Mouse (Mus musculus): ENCODE measurements around the gene Exosc5.

Gene Exosc5

DNA sequence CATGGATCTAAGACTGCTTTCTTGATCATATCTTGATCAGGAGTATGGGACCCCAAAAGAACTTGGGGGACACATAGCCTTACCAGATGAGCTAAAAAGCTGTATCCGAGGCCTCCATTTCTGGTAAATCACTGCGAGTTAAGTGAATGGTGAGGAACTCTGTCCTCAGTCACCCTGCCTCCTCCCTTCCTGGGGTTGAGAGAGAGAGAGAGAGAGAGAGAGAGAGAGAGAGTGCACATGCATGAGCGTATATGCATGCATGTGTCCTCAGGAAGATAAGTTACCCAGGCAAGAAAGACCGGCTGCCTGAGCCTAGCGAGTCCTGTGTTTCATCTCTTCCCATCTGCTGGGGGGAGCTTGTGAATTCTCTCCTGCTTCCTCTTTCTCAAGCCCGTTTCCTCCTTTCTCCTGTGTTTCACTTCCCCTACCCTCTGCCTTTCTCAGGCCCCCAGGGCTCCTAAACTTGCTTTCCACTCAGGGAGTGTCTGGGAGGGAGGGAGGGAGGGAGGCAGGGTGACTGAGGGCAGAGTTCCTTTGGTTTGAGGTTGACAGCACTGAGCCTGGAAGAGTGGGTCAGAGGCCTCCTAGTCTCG lies 47.7 kb downstream of the Exosc5 start:
- no peak for DNase-seq (ENCODE audit: low spot score)

DNA sequence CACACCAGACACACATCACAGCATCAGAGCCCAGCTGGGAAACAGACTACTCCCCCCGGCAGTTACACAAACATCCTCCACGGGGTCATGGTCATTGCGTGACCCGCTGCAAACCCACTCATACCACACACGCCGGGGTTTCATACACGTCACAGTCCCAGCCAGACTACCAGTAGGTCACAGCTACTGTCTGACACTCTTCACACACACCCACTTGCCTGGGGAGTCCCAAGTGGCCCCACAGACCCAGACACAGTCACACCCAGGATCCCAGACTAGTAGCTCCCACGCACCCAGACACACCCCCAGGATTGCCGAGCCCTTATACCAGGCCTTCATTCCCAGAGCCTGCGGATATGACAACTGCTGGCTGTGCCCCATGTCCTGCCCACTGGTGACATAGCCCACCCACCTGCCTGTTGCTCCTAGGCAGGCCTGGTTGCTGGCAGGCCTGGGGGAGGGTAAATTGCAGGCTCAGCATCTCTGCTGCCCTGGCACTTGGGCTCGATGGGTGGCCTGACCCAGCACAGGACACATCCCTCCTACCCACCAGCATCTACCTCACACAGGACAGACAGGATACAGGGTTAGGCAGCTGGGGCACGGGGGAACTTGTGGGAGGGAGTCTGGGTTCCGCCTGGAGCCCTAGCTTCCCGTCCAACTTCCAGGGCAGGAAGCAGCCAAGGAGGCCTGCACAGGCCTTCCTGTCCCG lies 48.8 kb downstream of the Exosc5 start:
- peak; percentile 29 for DNase-seq (ENCODE audit: low spot score)

DNA sequence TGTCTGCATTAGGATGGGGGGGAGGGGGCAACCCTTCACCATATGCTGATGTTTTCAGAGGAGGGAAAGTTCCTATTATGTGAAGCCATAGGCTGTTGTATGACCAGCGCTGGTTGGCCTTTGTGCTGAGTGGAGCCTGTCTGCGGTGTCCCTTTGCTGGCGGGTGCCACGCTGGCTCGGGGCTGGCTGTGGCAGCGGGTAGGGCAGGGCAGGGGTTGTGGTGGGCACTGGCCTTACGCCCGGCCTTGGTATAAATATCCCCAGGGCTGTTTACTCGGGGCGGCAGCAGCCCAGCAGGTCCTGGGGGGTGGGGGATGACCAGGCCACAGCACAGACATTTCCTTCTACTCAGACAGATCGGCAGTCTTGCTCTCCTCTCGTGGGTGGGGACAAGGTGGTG lies 51.0 kb downstream of the Exosc5 start:
- no peak for DNase-seq (ENCODE audit: low spot score)

DNA sequence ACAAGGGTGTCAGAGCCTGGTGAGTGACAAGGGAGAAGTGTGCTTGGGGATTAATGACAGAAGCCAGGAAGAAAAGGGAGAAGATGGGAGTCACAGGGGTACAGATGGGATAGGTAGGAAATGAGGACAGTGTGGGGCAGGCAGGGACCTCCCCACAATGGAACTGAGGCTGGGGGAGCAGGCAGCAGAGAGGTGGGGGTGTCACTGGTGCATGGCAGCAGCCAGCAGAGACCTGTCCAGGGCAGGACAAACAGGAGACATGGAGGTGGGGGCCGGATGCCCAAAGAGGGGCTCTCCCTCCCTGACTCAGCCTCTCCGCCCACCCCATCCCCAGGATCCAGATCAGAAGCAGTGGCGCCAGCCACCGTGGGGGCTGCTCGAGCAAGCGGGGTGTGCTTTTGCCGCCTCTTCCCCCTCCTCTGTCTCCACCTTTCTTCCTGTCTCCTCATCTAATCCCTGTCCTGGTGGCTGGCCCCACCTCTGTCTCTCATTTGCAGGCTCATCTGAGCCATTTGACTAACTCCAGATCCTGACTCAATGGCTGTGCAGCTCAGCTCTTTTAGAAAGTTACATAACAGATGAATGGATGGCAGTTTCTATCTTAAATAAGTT lies 51.7 kb downstream of the Exosc5 start:
- DNase-seq (ENCODE audit: low spot score) = no peak

DNA sequence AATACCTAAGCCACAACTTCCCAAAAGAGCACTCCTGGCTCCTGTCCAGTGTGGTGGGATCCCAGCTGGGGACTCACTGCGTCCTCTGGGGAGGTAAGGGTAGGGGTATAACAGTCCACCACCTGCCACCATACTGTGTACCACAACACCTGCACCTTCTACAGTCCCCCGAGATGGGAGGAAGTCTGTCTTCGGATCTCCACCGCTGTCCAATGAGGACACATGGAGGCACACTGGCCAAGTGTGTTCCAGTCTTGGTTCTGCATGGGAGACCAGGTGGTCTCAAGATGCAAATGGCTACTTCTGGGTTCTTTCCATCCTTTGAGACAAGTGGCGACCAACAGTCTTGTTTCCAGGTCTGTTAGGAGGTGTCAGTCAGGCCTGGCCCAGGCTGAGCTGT lies 52.2 kb downstream of the Exosc5 start:
- DNase-seq (ENCODE audit: low spot score) = no peak

DNA sequence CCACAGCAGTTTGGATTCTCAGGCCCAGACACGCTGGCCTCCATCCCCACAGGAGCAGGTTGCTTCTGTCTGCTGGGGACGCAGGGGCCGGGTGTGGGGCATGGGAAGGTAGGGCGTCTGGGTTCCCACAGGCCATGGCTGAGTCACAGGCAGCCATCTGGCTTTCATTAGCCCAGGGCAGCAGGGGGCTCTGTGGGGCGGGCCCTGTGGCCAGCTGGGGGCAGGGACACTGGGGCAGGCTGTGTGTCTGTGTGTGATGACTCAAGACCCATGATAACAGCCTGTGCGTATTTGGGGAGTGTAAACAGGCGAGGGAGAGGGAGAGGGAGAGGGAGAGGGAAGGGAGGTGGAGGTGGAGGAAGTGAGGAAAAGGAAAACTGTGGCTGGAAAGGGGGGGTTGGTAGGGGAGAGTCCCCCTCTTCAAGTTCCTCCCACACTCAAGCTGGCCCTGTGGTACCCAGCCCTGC lies 52.8 kb downstream of the Exosc5 start:
- no peak for DNase-seq (ENCODE audit: low spot score)

DNA sequence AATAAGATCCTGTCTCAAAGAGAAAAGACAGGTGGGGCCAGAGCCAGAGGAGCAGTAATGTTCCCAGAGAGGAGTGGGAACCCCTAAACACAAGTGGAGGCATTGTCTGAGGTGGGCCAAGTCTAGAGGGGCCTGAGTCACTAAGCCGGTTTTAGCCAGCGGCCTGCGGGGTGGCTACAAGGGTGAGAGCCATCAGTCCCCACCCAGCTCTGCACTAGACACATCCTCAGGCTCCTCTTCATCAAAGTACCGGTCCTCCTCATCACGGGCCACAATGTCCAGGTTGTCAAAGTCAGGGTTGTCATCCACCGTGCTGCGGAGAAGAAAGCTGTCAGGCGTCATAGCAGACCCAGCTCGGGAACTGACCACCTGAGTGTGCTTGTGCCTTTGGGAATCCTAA lies 53.8 kb downstream of the Exosc5 start:
- DNase-seq (ENCODE audit: low spot score) = no peak

DNA sequence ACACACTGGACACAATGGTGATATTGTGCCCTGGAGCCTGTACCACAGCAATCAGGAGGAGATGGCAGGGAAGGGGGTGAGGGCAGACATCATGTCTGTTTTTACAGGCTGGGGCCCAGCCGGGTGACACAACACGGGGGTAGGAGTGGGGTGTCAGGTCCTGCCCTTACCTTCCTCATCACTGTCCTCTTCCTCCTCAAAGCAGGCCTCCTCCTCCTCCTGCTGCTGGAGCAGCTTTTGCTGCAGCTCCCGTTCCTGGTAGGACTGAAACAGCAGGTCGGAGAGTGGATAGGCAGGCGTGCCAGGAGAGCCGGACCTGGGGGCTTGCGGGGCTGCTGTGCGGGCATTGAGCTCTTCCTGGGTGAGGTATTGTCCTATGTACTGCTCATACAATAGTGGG lies 55.6 kb downstream of the Exosc5 start:
- no peak for DNase-seq (ENCODE audit: low spot score)

DNA sequence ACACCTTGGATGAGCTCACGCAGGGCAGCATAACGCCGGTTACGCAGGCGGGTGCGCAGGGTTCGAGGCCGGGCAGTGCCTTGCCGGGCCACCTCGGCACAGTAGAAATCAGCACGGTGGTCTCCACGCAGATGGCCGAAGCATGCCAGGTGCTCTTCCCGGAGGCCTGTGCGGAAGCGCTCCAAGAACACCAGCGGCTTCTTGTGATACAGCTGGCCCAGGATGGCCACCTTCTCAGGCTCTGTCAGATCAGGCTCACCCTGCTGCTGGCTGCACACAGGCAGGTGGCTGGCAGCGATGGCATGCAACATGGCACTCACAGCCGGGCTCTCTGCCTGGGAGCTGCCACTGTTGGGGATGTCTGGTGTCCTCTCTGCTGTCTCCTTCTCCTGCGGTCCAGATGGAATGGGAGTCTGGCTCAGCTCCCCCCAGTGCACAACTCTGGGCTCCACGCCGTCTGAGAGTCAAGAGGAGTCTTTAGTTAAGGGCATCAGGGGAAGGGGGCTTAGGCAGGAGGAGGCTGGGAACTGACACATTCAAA lies 56.8 kb downstream of the Exosc5 start:
- DNase-seq (ENCODE audit: low spot score) = no peak

DNA sequence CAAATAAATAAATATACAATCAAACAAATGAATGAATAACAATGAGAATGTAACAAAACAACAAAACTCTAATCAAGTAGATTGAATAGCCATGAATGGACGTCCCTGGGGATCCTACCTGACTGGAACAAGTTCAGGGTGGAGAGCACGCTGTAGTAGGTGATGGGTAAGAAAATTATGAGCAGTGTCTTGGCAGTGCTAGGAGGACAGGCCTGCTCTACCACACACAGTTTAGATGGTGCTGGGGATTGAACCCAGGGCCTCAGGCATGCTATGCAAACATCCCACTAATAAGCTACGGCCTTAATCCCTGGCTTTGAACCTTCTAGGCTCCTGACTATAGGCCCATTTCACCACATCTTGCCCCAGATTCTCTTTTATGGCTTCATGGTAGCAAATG lies 58.5 kb downstream of the Exosc5 start:
- no peak for DNase-seq (ENCODE audit: low spot score)

DNA sequence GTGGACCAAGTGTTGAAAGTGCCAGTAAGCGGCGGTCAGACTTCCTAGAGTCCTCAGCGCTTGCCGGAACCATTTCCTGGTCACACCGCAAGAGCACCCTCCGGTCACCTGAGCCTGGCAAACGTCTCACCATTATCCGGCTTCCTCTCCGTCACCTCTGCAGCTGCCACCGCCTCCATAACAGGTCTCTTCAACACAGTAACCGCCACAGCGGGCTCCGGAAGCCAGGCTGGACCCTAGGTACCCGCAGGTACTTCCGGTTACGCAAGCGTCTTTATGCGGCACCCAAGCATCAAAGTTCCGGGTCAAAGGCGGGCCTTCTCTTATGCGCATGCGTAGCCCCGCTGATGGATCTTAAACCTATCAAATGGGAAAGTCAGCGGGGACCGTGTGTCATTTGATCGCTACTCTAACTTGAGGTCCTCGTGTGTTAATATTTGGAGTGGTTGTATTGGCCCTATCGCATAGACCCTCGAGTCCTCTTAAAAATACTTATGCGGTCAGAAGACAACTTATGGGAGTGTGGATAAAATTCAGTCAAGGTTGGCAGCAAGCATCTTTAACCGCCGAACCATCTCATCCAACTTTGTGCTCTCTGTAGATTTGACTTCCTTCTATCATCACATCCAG lies 59.9 kb downstream of the Exosc5 start, which contains the start of gene Ccdc97:
Ccdc97 (minus strand) TSS at position 301 of the 630 bp plus-strand sequence.
- DNase-seq (ENCODE audit: low spot score) = peak; percentile 91

DNA sequence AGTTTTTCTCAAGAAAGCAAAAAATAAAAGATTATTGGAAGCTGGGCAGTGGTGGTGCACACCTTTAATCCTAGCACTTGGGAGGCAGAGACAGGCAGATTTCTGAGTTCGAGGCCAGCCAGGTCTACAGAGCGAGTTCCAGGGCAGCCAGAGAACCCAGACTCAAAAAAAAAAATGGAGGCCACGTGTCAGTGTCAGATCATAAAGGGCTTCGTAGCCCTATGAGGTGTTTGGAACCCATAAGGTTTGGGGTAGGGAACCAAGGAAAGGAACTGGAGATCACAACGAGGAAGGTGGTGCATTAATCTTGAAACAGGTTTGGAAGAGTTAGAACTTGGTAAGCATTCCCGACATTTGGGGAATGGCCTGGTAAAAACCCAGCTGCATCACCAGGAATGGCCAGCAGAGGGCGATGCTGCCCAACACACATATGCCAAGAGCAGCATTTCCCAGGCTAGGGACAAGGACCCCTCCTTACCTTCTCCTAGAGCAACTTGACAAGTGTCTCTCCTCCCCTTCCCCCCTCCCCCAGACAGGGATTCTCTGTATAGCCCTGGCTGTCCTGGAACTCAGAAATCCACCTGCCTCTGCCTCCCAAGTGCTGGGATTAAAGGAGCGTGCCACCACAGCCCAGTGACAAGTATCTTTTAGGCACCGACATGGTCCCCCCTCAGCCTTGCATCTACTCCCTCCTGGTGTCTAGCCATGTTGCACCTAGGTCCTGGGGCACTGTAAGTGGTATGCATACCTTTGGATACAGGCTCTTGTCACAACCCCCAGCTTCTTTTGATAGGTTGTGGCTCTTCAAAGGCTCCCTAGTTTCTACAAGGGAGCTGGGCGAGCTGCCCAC lies 61.0 kb downstream of the Exosc5 start:
- no peak for DNase-seq (ENCODE audit: low spot score)

DNA sequence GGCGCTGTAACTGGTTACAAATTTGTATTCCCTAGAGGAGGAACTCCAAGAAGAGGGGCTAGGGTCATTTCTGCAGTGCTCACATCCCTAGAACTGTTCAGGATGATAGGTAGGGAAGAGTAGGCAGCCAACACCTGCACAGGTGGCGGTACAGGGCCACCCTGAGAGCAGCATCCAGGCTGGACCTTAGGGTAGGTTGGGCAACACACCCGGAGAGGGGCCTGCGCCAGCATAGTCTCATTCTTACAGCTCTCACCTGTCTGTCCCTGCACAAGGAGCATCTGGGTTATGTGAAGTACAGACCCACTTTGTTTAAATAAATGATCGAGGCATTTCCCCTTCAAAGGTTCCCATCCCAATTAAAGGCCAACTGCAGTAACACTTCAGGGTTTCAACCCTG lies 61.8 kb downstream of the Exosc5 start:
- no peak for DNase-seq (ENCODE audit: low spot score)
